ENCODE assay signal across 8 mouse cellular contexts in the genomic region with DNA sequence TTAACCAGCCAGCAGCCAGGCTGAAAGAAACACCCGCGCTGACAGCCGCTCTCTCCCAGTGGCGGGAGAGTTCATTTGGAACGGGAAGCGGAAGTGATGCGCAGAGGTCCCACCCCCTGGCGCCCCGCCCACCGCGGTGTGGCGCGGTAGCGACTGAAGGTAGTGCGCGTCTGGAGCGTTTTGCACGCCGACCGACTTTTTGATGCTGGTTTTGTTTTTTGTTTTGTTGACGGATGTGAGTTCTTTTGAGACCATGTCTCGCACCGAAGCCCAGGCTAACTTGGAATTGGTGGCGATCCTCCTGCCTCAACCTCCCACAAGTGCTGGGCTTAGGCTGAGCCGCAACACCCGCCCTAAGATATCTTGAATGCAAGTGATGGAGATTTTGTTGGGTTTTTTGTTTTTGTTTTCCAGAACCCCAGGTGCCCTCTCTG. TPM values are rescaled to one million over a fixed set of nuclear protein-coding genes. Genes with fewer than 3 reads are reported as not detected.
DNase-seq lines count a peak whose midpoint lies in the region; ATAC-seq and TF ChIP-seq lines count a peak whose summit lies in the region.

A gene (minus strand): TSS at position 88 of the 434 bp plus-strand sequence.

- no peaks in the 10 kb centered on the region for H3K4me1 ChIP-seq in cortical plate, adult 2 months (ENCODE audit: control insufficient read depth, insufficient read depth, low read length)

- peak; percentile 87 to 95 for DNase-seq in adrenal gland, adult (ENCODE audit: inconsistent age in 2 of 2, low spot score in 1 of 2)
- peak; percentile 95 for DNase-seq in gastrocnemius, postnatal 10 days
- peak; percentile 94 for DNase-seq in induced T-regulatory cell, adult 2 months (ENCODE audit: low read depth)
- DNase-seq in left cerebral cortex, postnatal 10 days (ENCODE audit: extremely low spot score in 1 of 2, low spot score in 2 of 2) = peak; percentile 83 to 92
- peak; percentile 92 to 94 for DNase-seq in right cerebral cortex, postnatal 10 days (ENCODE audit: low spot score in 2 of 2)
- peak; percentile 89 for DNase-seq in urinary bladder, postnatal 25 days (ENCODE audit: low spot score)

- TF ChIP-seq POLR2A in cortical plate, adult 2 months (IDR thresholded peaks at IDR 0.05; ENCODE audit: extremely low read depth, insufficient read depth, low read length) = peak; percentile 93

- H3K4me3 ChIP-seq in cortical plate, adult 2 months (ENCODE audit: insufficient read depth, low read length) = peak within 1 kb of the TSS; percentile 85

- ATAC-seq in megakaryocyte progenitor cell, adult 5-6 weeks (replicated peaks; ENCODE audit: poor library complexity) = peak; percentile 80

- 0 out of 2 replicates have a peak within 1 kb of the TSS, but pooled peaks have one; percentile 6 for H3K27ac ChIP-seq in cortical plate, adult 2 months (ENCODE audit: insufficient read depth, low read length)

- TF ChIP-seq CTCF in cortical plate, adult 2 months (IDR thresholded peaks at IDR 0.05; ENCODE audit: extremely low read depth, insufficient read depth, low read length) = no peak

- intact Hi-C loops in left cerebral cortex, postnatal 10 days (cut with DNase I) = loop anchor here (2.0 kb wide), 1 partner anchor 51 kb away; no protein-coding TSS in a partner anchor

RNA-seq across cellular contexts. Expression of the gene that starts here (rescaled TPM):
- polyA plus RNA-seq in cortical plate, adult 2 months (2012; rRNA removed) = 8.9 and 9.9 TPM in 2 replicates
- 1 to 10 TPM; 4.2 to 5.5 TPM for total RNA-seq in gastrocnemius, postnatal 10 days (2021)
- total RNA-seq in left cerebral cortex, postnatal 10 days (2021) = 1 to 10 TPM; 8.5 to 9.0 TPM
- total RNA-seq in megakaryocyte progenitor cell, adult 5-6 weeks (2015) = 76.3 and 79.8 TPM in 2 replicates
- total RNA-seq in megakaryocyte progenitor cell, adult 5-6 weeks (2017) = 88.4 and 90.3 TPM in 2 replicates

Comparison
In these comparisons a context has a peak if more than half of its experiments do, and no peak if none do; other contexts are left out.
1. Peak in every context shown above with its lines: DNase-seq, ATAC-seq, H3K4me3 ChIP-seq and H3K27ac ChIP-seq.
2. RNA of the gene that starts here (total RNA-seq): 76.3 to 90.3 TPM in megakaryocyte progenitor cell, adult 5-6 weeks; 8.5 to 9.0 TPM in left cerebral cortex, postnatal 10 days and 4.2 to 5.5 TPM in gastrocnemius, postnatal 10 days; every median in the first group is over 4 times any median in the second.